Mouse (Mus musculus) c-Kit-positive CD71-negative TER-119-negative erythroid progenitor cells, embryonic 14.5 days (primary cell): ENCODE measurements around the gene Slc17a6.

Experiments
- DNase-seq: peaks from one replicate; pipeline ENCODE4 v3.0.0-alpha.2; 2013; ENCODE audit warnings: low read depth

The Slc17a6 gene

GRCm38 (mm10) chr7:51621694-51622145 lies at the start of gene Slc17a6:
Slc17a6 (plus strand) TSS chr7:51622006.
- peak; percentile 51 for DNase-seq

GRCm38 (mm10) chr7:51600021-51600420 lies 21.8 kb upstream of the Slc17a6 start:
- DNase-seq = no peak

GRCm38 (mm10) chr7:51603741-51604140 lies 18.1 kb upstream of the Slc17a6 start:
- DNase-seq = no peak

- peak; percentile 6 for DNase-seq
Measured at GRCm38 (mm10) chr7:51614404-51614803, 7.4 kb upstream of the Slc17a6 start.

- DNase-seq = peak; percentile 17
Measured at GRCm38 (mm10) chr7:51617941-51618340, 3.9 kb upstream of the Slc17a6 start.

- no peak for DNase-seq
Measured at GRCm38 (mm10) chr7:51618412-51618811, 3.4 kb upstream of the Slc17a6 start.

- DNase-seq = no peak
Measured at GRCm38 (mm10) chr7:51619977-51620376, 1.8 kb upstream of the Slc17a6 start.

GRCm38 (mm10) chr7:51622196-51622595 lies 390 bp downstream of the Slc17a6 start:
- no peak for DNase-seq

GRCm38 (mm10) chr7:51622666-51623065 lies 860 bp downstream of the Slc17a6 start:
- no peak for DNase-seq

- no peak for DNase-seq
Measured at GRCm38 (mm10) chr7:51624336-51624897, 2.6 kb downstream of the Slc17a6 start.

GRCm38 (mm10) chr7:51625161-51625560 lies 3.4 kb downstream of the Slc17a6 start:
- no peak for DNase-seq

- DNase-seq = no peak
Measured at GRCm38 (mm10) chr7:51625591-51626255, 3.9 kb downstream of the Slc17a6 start.

- no peak for DNase-seq
Measured at GRCm38 (mm10) chr7:51626451-51627000, 4.7 kb downstream of the Slc17a6 start.

GRCm38 (mm10) chr7:51627001-51627631 lies 5.3 kb downstream of the Slc17a6 start:
- no peak for DNase-seq

GRCm38 (mm10) chr7:51627666-51628065 lies 5.9 kb downstream of the Slc17a6 start:
- DNase-seq = no peak

- no peak for DNase-seq
Measured at GRCm38 (mm10) chr7:51628349-51628748, 6.5 kb downstream of the Slc17a6 start.

- DNase-seq = no peak
Measured at GRCm38 (mm10) chr7:51629206-51629605, 7.4 kb downstream of the Slc17a6 start.

- no peak for DNase-seq
Measured at GRCm38 (mm10) chr7:51631171-51631570, 9.4 kb downstream of the Slc17a6 start.

- no peak for DNase-seq
Measured at GRCm38 (mm10) chr7:51632543-51633229, 10.9 kb downstream of the Slc17a6 start.

GRCm38 (mm10) chr7:51633230-51633844 lies 11.5 kb downstream of the Slc17a6 start:
- no peak for DNase-seq

GRCm38 (mm10) chr7:51657152-51657551 lies 35.3 kb downstream of the Slc17a6 start:
- no peak for DNase-seq

- DNase-seq = no peak
Measured at GRCm38 (mm10) chr7:51662441-51662840, 40.6 kb downstream of the Slc17a6 start.
